Comparison of ENCODE assay signal across 8 mouse cellular contexts in genomic region chr2:18587746-18588231, GRCm38 (mm10).
DNase-seq lines count a peak whose midpoint lies in the region; ATAC-seq and TF ChIP-seq lines count a peak whose summit lies in the region.

No protein-coding gene starts in this region.

- H3K27ac ChIP-seq in hindbrain, embryonic 10.5 days: peak overlapping the region; percentile 83
- peak overlapping the region; percentile 65; the same call in 1 of the 2 replicates for H3K27ac ChIP-seq in liver, adult 2 months (replicated peaks; ENCODE audit: insufficient read depth, low read depth, low read length)
- H3K27ac ChIP-seq in neural tube, embryonic 15.5 days (replicated peaks): peak overlapping the region; percentile 70

- TF ChIP-seq CTCF in liver, adult 2 months (IDR thresholded peaks at IDR 0.05; ENCODE audit: low read depth, low read length): no peak

- WGBS in hindbrain, embryonic 10.5 days: under 1% methylated on average over 16 of the region's 16 CpGs
- under 1% methylated on average over 16 of the region's 16 CpGs for WGBS in liver, adult 2 months
- WGBS in neural tube, embryonic 15.5 days: under 1% methylated on average over 16 of the region's 16 CpGs

- H3K27me3 ChIP-seq in hindbrain, embryonic 10.5 days (ENCODE audit: insufficient read depth, poor library complexity, severe bottlenecking): peaks cover 19% of the 10 kb centered on the region
- H3K27me3 ChIP-seq in liver, adult 2 months (ENCODE audit: control insufficient read depth, insufficient read depth, low read length): no peaks in the 10 kb centered on the region
- no peaks in the 10 kb centered on the region for H3K27me3 ChIP-seq in neural tube, embryonic 15.5 days (replicated peaks)

- peaks cover 7% of the 10 kb centered on the region; the same call in 1 of the 2 replicates for H3K4me1 ChIP-seq in hindbrain, embryonic 10.5 days (replicated peaks)
- no peaks in the 10 kb centered on the region for H3K4me1 ChIP-seq in liver, adult 2 months (ENCODE audit: control insufficient read depth, insufficient read depth, low read length)
- no peaks in the 10 kb centered on the region; the same call in 1 of the 2 replicates for H3K4me1 ChIP-seq in neural tube, embryonic 15.5 days

- H3K4me2 ChIP-seq in neural tube, embryonic 15.5 days: peak overlapping the region; percentile 63

- no peaks in the 10 kb centered on the region for H3K36me3 ChIP-seq in hindbrain, embryonic 10.5 days
- H3K36me3 ChIP-seq in liver, adult 2 months (ENCODE audit: control insufficient read depth, insufficient read depth, low read length): no peaks in the 10 kb centered on the region
- H3K36me3 ChIP-seq in neural tube, embryonic 15.5 days: no peaks in the 10 kb centered on the region

- no peaks in the 10 kb centered on the region for H3K9me3 ChIP-seq in hindbrain, embryonic 10.5 days
- H3K9me3 ChIP-seq in neural tube, embryonic 15.5 days (replicated peaks): no peaks in the 10 kb centered on the region

- no peak for TF ChIP-seq POLR2A in liver, adult 2 months (IDR thresholded peaks at IDR 0.05; ENCODE audit: extremely low read depth, insufficient read depth, low read length)

- DNase-seq in ovary, postnatal 10 days (ENCODE audit: low spot score): peak; percentile 2
- DNase-seq in ovary, postnatal 36 days (ENCODE audit: low spot score): no peak
- DNase-seq in embryo, embryonic 10.5 days (ENCODE audit: low spot score): peak; percentile 82
- peak; percentile 54 for DNase-seq in hindbrain, embryonic 10.5 days (ENCODE audit: low spot score)
- DNase-seq in liver, adult 2 months (ENCODE audit: extremely low read depth, low read depth, low spot score): peak; percentile 68
- DNase-seq in left cerebral cortex, adult 8-10 months (ENCODE audit: low spot score in 2 of 2): no peak

- H3K9ac ChIP-seq in liver, adult 2 months (ENCODE audit: low read depth, low read length): peak overlapping the region; percentile 59
- peak overlapping the region; percentile 45 for H3K9ac ChIP-seq in neural tube, embryonic 15.5 days (replicated peaks)

- H3K4me3 ChIP-seq in hindbrain, embryonic 10.5 days: peak overlapping the region; percentile 58
- peak overlapping the region; percentile 63 for H3K4me3 ChIP-seq in liver, adult 2 months (ENCODE audit: insufficient read depth, low read depth, low read length)
- H3K4me3 ChIP-seq in neural tube, embryonic 15.5 days (replicated peaks): peak overlapping the region; percentile 55

- ATAC-seq in neural tube, embryonic 15.5 days (ENCODE audit: low FRiP score): peak; percentile 14; the same call in 1 of the 2 replicates
- ATAC-seq in monocyte, adult 5-6 weeks (replicated peaks; ENCODE audit: insufficient number of reproducible peaks, low FRiP score, low TSS enrichment, poor library complexity, severe bottlenecking): no peak

- H3K79me2 ChIP-seq in liver, adult 2 months (ENCODE audit: control insufficient read depth, insufficient read depth, low read length): no peaks in the 10 kb centered on the region

Comparison
In these comparisons a context has a peak if more than half of its experiments do, and no peak if none do; other contexts are left out.
1. DNase-seq: peak in ovary, postnatal 10 days (single experiment), embryo, embryonic 10.5 days (single experiment), hindbrain, embryonic 10.5 days (single experiment) and liver, adult 2 months (single experiment); none in ovary, postnatal 36 days (single experiment) and left cerebral cortex, adult 8-10 months (0 of 2).
2. Peak in every context shown above with its lines, with median percentiles within 50 percentile points of each other: H3K27ac ChIP-seq and H3K4me3 ChIP-seq.